Mouse (Mus musculus) urinary bladder, adult 18-20 months (tissue): ENCODE measurements around the gene Hhipl1.

Source experiments
- DNase-seq, 2 experiments: peaks; one replicate each; pipeline ENCODE4 v3.0.0; 2022; ENCODE audit warnings: low spot score in 2 of 2, mixed read lengths in 2 of 2

Hhipl1 gene

GRCm38 (mm10) chr12:108355986-108356385 lies 49.9 kb downstream of the Hhipl1 start:
- no peak for DNase-seq

GRCm38 (mm10) chr12:108363796-108364195 lies 57.7 kb downstream of the Hhipl1 start:
- peak; percentile 72 to 90 for DNase-seq

GRCm38 (mm10) chr12:108365340-108365739 lies 59.3 kb downstream of the Hhipl1 start:
- peak; percentile 52 to 70 for DNase-seq

- DNase-seq, result peak in 1 of 2 experiments; percentile 14
Observed at GRCm38 (mm10) chr12:108365868-108366267, 59.8 kb downstream of the Hhipl1 start.

GRCm38 (mm10) chr12:108367909-108368308 lies 61.8 kb downstream of the Hhipl1 start:
- DNase-seq, result no peak

- no peak for DNase-seq
Observed at GRCm38 (mm10) chr12:108368921-108369320, 62.9 kb downstream of the Hhipl1 start.

- peak; percentile 26 to 48 for DNase-seq
Observed at GRCm38 (mm10) chr12:108370596-108371428, 64.7 kb downstream of the Hhipl1 start, which contains the start of gene Eml1. Gene Eml1 (plus strand): TSS chr12:108370957.

- no peak for DNase-seq
Observed at GRCm38 (mm10) chr12:108371429-108371765, 65.3 kb downstream of the Hhipl1 start.

GRCm38 (mm10) chr12:108372241-108372640 lies 66.2 kb downstream of the Hhipl1 start:
- DNase-seq, result no peak

- no peak for DNase-seq
Observed at GRCm38 (mm10) chr12:108373611-108374010, 67.5 kb downstream of the Hhipl1 start.

- DNase-seq, result no peak
Observed at GRCm38 (mm10) chr12:108374689-108375088, 68.6 kb downstream of the Hhipl1 start.

GRCm38 (mm10) chr12:108378379-108379133 lies 72.5 kb downstream of the Hhipl1 start:
- DNase-seq, result no peak
